Mouse (Mus musculus) erythroblast, embryonic 14.5 days (primary cell): ENCODE results near the gene Nudt16l1.

ENCODE experiments used
- GATA1 ChIP-seq: IDR thresholded peaks from 2 replicates; pipeline ENCODE4 v1.6.1; 2012; ENCODE audit warnings: low read length, inconsistent platforms, mixed read lengths
- TAL1 ChIP-seq: IDR thresholded peaks from 3 replicates; pipeline ENCODE4 v1.6.1; 2012; ENCODE audit warnings: low read length, inconsistent platforms, mixed read lengths

DNA sequence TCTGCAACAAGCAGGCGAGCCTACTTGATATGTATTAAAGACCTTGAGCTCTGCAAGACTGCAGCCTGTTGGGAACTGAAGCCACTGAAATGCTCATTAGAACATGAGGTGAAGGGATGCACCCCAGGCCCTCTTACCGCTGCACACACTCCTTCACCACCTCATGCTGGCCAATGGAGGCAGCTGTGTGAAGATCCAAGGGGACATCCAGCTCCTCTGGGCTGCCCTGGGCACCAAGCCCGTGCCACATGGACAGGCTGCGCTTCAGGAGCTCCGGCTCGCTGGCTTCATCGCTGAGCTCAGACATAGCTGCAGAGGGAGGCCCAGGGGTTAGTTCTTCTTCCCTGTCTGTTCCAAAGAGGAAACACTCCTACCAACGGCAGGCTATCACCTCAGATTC lies 21.7 kb downstream of the Nudt16l1 start:
- no peak for TF ChIP-seq GATA1
- TF ChIP-seq TAL1, result no peak
